In genomic region chr12:74284020-74284684, GRCm38 (mm10) we compare ENCODE assay signal across 9 mouse cellular contexts. TPM values are rescaled to one million over a fixed set of nuclear protein-coding genes. Genes with fewer than 3 reads are reported as not detected.
DNase-seq lines count a peak whose midpoint lies in the region; ATAC-seq lines count a peak whose summit lies in the region.
"Had no signal": no experiment of that assay in that cellular context is flagged by ENCODE, and none has a peak within 500 bp of the region (broad histone marks: within the 10 kb centered on the region; RNA-seq: fewer than 3 reads in every experiment).

No protein-coding gene starts in this region.

- H3K27me3 ChIP-seq in intestine, embryonic 15.5 days (replicated peaks) = peaks cover 26% of the 10 kb centered on the region

- under 1% methylated on average over 49 of the region's 49 CpGs for WGBS in intestine, embryonic 15.5 days

- no peaks in the 10 kb centered on the region for H3K36me3 ChIP-seq in intestine, embryonic 15.5 days

- H3K9ac ChIP-seq in intestine, embryonic 15.5 days = 0 out of 2 replicates have a peak overlapping the region, but pooled peaks have one; percentile 13

- no peaks in the 10 kb centered on the region for H3K9me3 ChIP-seq in intestine, embryonic 15.5 days

- peak; percentile 70 for ATAC-seq in granulocyte monocyte progenitor cell, adult 5-6 weeks (replicated peaks; ENCODE audit: poor library complexity, severe bottlenecking)
- ATAC-seq in intestine, embryonic 15.5 days = peak; percentile 97
- ATAC-seq in megakaryocyte-erythroid progenitor cell, adult 5-6 weeks (replicated peaks; ENCODE audit: low FRiP score, low TSS enrichment, poor library complexity, severe bottlenecking) = peak; percentile 47; the same call in 1 of the 2 replicates
- no peak for ATAC-seq in CD4-positive, CD25-positive, alpha-beta regulatory T cell, adult 4 months
- ATAC-seq: Patski had no signal

- H3K4me3 ChIP-seq in intestine, embryonic 15.5 days (replicated peaks) = peak overlapping the region; percentile 36

- peak overlapping the region; percentile 87 for H3K4me2 ChIP-seq in intestine, embryonic 15.5 days (replicated peaks)

- peaks cover 8% of the 10 kb centered on the region; the same call in 1 of the 2 replicates for H3K4me1 ChIP-seq in intestine, embryonic 15.5 days (replicated peaks)

- DNase-seq in adrenal gland, adult 8-10 months = peak; percentile 25
- DNase-seq in embryo, embryonic 9.5 days (ENCODE audit: extremely low spot score) = peak; percentile 92
- DNase-seq in left cerebral cortex, postnatal 10 days (ENCODE audit: extremely low spot score in 1 of 2, low spot score in 2 of 2) = peak; percentile 93 to 95
- peak; percentile 94 to 95 for DNase-seq in right cerebral cortex, postnatal 36 days (ENCODE audit: low spot score in 2 of 2)

- H3K27ac ChIP-seq in intestine, embryonic 15.5 days = no peak overlapping the region

- intact Hi-C loops in left cerebral cortex, postnatal 10 days (cut with DNase I) = loop anchor here (5.0 to 10.0 kb wide), 2 partner anchors 52 to 109 kb away; no protein-coding TSS in a partner anchor

RNA-seq across cellular contexts. Expression of gene Gm11042, which starts 32.0 kb away (rescaled TPM):
- not detected for total RNA-seq in adrenal gland, adult 8-10 months (2022)
- total RNA-seq in granulocyte monocyte progenitor cell, adult 5-6 weeks (2014; fragmentation: Nextera tagmentation) = not detected in 2 replicates
- not detected in 2 replicates for total RNA-seq in granulocyte monocyte progenitor cell, adult 5-6 weeks (2017)
- polyA plus RNA-seq in intestine, embryonic 15.5 days (2015; fragmentation: Nextera tagmentation; extraction: Ambion mirVana) = not detected in 2 replicates
- not detected for total RNA-seq in left cerebral cortex, postnatal 10 days (2021)
- total RNA-seq in megakaryocyte-erythroid progenitor cell, adult 5-6 weeks (2014; fragmentation: Nextera tagmentation) = not detected in 2 replicates
- not detected in 2 replicates for total RNA-seq in megakaryocyte-erythroid progenitor cell, adult 5-6 weeks (2017)
- polyA plus RNA-seq in CD4-positive, CD25-positive, alpha-beta regulatory T cell, adult 4 months (2017; shearing (Covaris generic)) = not detected
- polyA plus RNA-seq: Patski had no signal

Comparison
In these comparisons a context has a peak if more than half of its experiments do, and no peak if none do; other contexts are left out.
1. DNase-seq: peak in every context shown above with its lines; median percentile 94 in right cerebral cortex, postnatal 36 days; 94 in left cerebral cortex, postnatal 10 days; 92 in embryo, embryonic 9.5 days; 25 in adrenal gland, adult 8-10 months.